ENCODE assay signal across 28 mouse cellular contexts in genomic region chr13:75461273-75461672, GRCm38 (mm10).
DNase-seq lines count a peak whose midpoint lies in the region; ATAC-seq and TF ChIP-seq lines count a peak whose summit lies in the region.
"Had no signal": no experiment of that assay in that cellular context is flagged by ENCODE, and none has a peak within 500 bp of the region (broad histone marks: within the 10 kb centered on the region; RNA-seq: fewer than 3 reads in every experiment).

No protein-coding gene starts in this region.

- intact Hi-C loops in heart, postnatal 36 days (cut with DNase I): no loop called here
- intact Hi-C loops in gastrocnemius, postnatal 36 days (cut with DNase I): no loop called here

- no peak for TF ChIP-seq POLR2A in myocyte (IDR thresholded peaks at IDR 0.05; ENCODE audit: insufficient read length, low read depth)

- no peak overlapping the region for H3K27ac ChIP-seq in heart, embryonic 11.5 days (ENCODE audit: low read depth, low read length)
- H3K27ac ChIP-seq in liver, embryonic 12.5 days: no peak overlapping the region
- no peak overlapping the region for H3K27ac ChIP-seq in liver, postnatal 0 days (ENCODE audit: low read depth)
- no peak overlapping the region for H3K27ac ChIP-seq in embryonic facial prominence, embryonic 14.5 days (replicated peaks; ENCODE audit: low read depth, low read length)
- H3K27ac ChIP-seq: embryonic facial prominence, embryonic 12.5 days; forebrain, embryonic 10.5 days; forebrain, embryonic 12.5 days had no signal

- no peak for TF ChIP-seq CTCF in liver, postnatal 0 days (IDR thresholded peaks at IDR 0.05; ENCODE audit: low read depth)

- WGBS in heart, embryonic 11.5 days (ENCODE audit: insufficient replicate concordance): 60% methylated on average over 2 of the region's 2 CpGs
- WGBS in liver, embryonic 12.5 days (ENCODE audit: insufficient replicate concordance): 48% methylated on average over 2 of the region's 2 CpGs
- 71% methylated on average over 2 of the region's 2 CpGs for WGBS in liver, postnatal 0 days (ENCODE audit: insufficient replicate concordance)
- WGBS in embryonic facial prominence, embryonic 14.5 days: 59% methylated on average over 2 of the region's 2 CpGs

- H3K27me3 ChIP-seq in heart, embryonic 11.5 days (ENCODE audit: control insufficient read depth, insufficient read depth, low read length): no peaks in the 10 kb centered on the region
- no peaks in the 10 kb centered on the region for H3K27me3 ChIP-seq in liver, embryonic 12.5 days (replicated peaks)
- no peaks in the 10 kb centered on the region for H3K27me3 ChIP-seq in liver, postnatal 0 days (ENCODE audit: insufficient read depth, low read length)
- no peaks in the 10 kb centered on the region for H3K27me3 ChIP-seq in embryonic facial prominence, embryonic 14.5 days (replicated peaks; ENCODE audit: control insufficient read depth, insufficient read depth, low read length)
- H3K27me3 ChIP-seq in myocyte (ENCODE audit: control insufficient read depth, insufficient read depth, insufficient read length): no peaks in the 10 kb centered on the region
- H3K27me3 ChIP-seq: CH12.LX; embryonic facial prominence, embryonic 12.5 days; forebrain, embryonic 12.5 days; Patski had no signal

- no peak overlapping the region for H3K4me2 ChIP-seq in heart, embryonic 11.5 days
- H3K4me2 ChIP-seq in liver, embryonic 12.5 days: no peak overlapping the region
- H3K4me2 ChIP-seq in liver, postnatal 0 days (ENCODE audit: low read depth, low read length): no peak overlapping the region
- no peak overlapping the region for H3K4me2 ChIP-seq in embryonic facial prominence, embryonic 14.5 days (ENCODE audit: low read depth, low read length)
- H3K4me2 ChIP-seq in myocyte (ENCODE audit: low read depth): peak overlapping the region; percentile 34
- H3K4me2 ChIP-seq: embryonic facial prominence, embryonic 12.5 days; forebrain, embryonic 12.5 days had no signal

- peak; percentile 68; the same call in 1 of the 2 replicates for ATAC-seq in heart, embryonic 11.5 days (replicated peaks; ENCODE audit: insufficient number of reproducible peaks, low FRiP score, low TSS enrichment)
- peak; percentile 70 for ATAC-seq in liver, embryonic 12.5 days
- ATAC-seq in liver, postnatal 0 days: no peak
- ATAC-seq in embryonic facial prominence, embryonic 14.5 days (ENCODE audit: low read depth): no peak
- ATAC-seq: CD4-positive, CD25-positive, alpha-beta regulatory T cell, adult 4 months; forebrain, embryonic 14.5 days; forebrain, embryonic 16.5 days; Patski had no signal

- no peak for TF ChIP-seq EP300 in liver, postnatal 0 days (IDR thresholded peaks at IDR 0.05; ENCODE audit: low read depth)

- no peaks in the 10 kb centered on the region for H3K36me3 ChIP-seq in heart, embryonic 11.5 days (ENCODE audit: control insufficient read depth, insufficient read depth, low read length)
- no peaks in the 10 kb centered on the region for H3K36me3 ChIP-seq in liver, embryonic 12.5 days
- no peaks in the 10 kb centered on the region for H3K36me3 ChIP-seq in liver, postnatal 0 days (replicated peaks; ENCODE audit: insufficient read depth, low read length)
- no peaks in the 10 kb centered on the region for H3K36me3 ChIP-seq in embryonic facial prominence, embryonic 14.5 days (ENCODE audit: control insufficient read depth, insufficient read depth, low read length)
- H3K36me3 ChIP-seq in myocyte (ENCODE audit: control insufficient read depth, insufficient read depth): no peaks in the 10 kb centered on the region
- H3K36me3 ChIP-seq: embryonic facial prominence, embryonic 12.5 days; forebrain, embryonic 10.5 days; forebrain, embryonic 12.5 days; G1E had no signal

- no peaks in the 10 kb centered on the region for H3K9me3 ChIP-seq in heart, embryonic 11.5 days (replicated peaks; ENCODE audit: control insufficient read depth, low read length)
- no peaks in the 10 kb centered on the region for H3K9me3 ChIP-seq in liver, embryonic 12.5 days (replicated peaks)
- no peaks in the 10 kb centered on the region for H3K9me3 ChIP-seq in liver, postnatal 0 days (ENCODE audit: low read length)
- no peaks in the 10 kb centered on the region for H3K9me3 ChIP-seq in embryonic facial prominence, embryonic 14.5 days (ENCODE audit: control insufficient read depth, low read length)
- H3K9me3 ChIP-seq: embryonic facial prominence, embryonic 12.5 days; forebrain, embryonic 10.5 days; forebrain, embryonic 12.5 days; G1E had no signal

- H3K79me2 ChIP-seq in myocyte (ENCODE audit: control insufficient read depth, insufficient read depth): no peaks in the 10 kb centered on the region

- H3K4me1 ChIP-seq in heart, embryonic 11.5 days (ENCODE audit: control insufficient read depth, insufficient read depth, low read length): no peaks in the 10 kb centered on the region
- peaks cover 7% of the 10 kb centered on the region; the same call in 1 of the 2 replicates for H3K4me1 ChIP-seq in liver, embryonic 12.5 days
- H3K4me1 ChIP-seq in liver, postnatal 0 days (ENCODE audit: insufficient read depth): no peaks in the 10 kb centered on the region
- no peaks in the 10 kb centered on the region for H3K4me1 ChIP-seq in embryonic facial prominence, embryonic 14.5 days (ENCODE audit: control insufficient read depth, insufficient read depth, low read length)
- H3K4me1 ChIP-seq: embryonic facial prominence, embryonic 12.5 days; forebrain, embryonic 12.5 days had no signal

- no peak for DNase-seq in heart, postnatal 36 days
- DNase-seq in liver, postnatal 0 days: no peak
- DNase-seq in embryonic facial prominence, embryonic 14.5 days (ENCODE audit: low spot score): peak; percentile 3
- no peak for DNase-seq in urinary bladder, postnatal 4 days (ENCODE audit: low spot score in 2 of 2)
- no peak for DNase-seq in gastrocnemius, postnatal 36 days
- DNase-seq: adrenal gland, adult 2 months; adrenal gland, postnatal 10 days; adrenal gland, postnatal 25 days; cerebellum, adult 11 months; cerebellum, adult 18-20 months; cerebellum, adult 8-10 months; cerebellum, adult 9-11 months; cerebellum, postnatal 14 days; cerebellum, postnatal 36 days; embryo, embryonic 11 days had no signal

- H3K4me3 ChIP-seq in heart, embryonic 11.5 days (ENCODE audit: low read depth, low read length): no peak overlapping the region
- H3K4me3 ChIP-seq in liver, embryonic 12.5 days: no peak overlapping the region
- H3K4me3 ChIP-seq in liver, postnatal 0 days (ENCODE audit: low read depth, low read length): no peak overlapping the region
- no peak overlapping the region for H3K4me3 ChIP-seq in embryonic facial prominence, embryonic 14.5 days (ENCODE audit: low read depth, low read length)
- no peak overlapping the region for H3K4me3 ChIP-seq in myocyte
- H3K4me3 ChIP-seq: embryonic facial prominence, embryonic 12.5 days; erythroblast, embryonic 14.5 days; forebrain, embryonic 10.5 days; forebrain, embryonic 12.5 days had no signal

- H3K9ac ChIP-seq in heart, embryonic 11.5 days (ENCODE audit: low read depth, low read length): no peak overlapping the region
- no peak overlapping the region for H3K9ac ChIP-seq in liver, embryonic 12.5 days
- H3K9ac ChIP-seq in liver, postnatal 0 days (replicated peaks): no peak overlapping the region
- H3K9ac ChIP-seq in embryonic facial prominence, embryonic 14.5 days (ENCODE audit: low read depth, low read length): no peak overlapping the region
- H3K9ac ChIP-seq: embryonic facial prominence, embryonic 12.5 days; forebrain, embryonic 12.5 days had no signal

- H3ac ChIP-seq in myocyte (ENCODE audit: control insufficient read depth, insufficient read length): no peak overlapping the region

TF ChIP-seq in myocyte, 11 proteins besides CTCF, POLR2A, EP300 and RAD21:
- TF ChIP-seq MAX (IDR thresholded peaks at IDR 0.05; ENCODE audit: low read depth) (no peak), CEBPB (IDR thresholded peaks at IDR 0.05; ENCODE audit: insufficient read depth, poor library complexity, severe bottlenecking) (no peak), USF1 (IDR thresholded peaks at IDR 0.05; ENCODE audit: low read depth) (no peak), POLR2AphosphoS2 (IDR thresholded peaks at IDR 0.05; ENCODE audit: insufficient read length, low read depth) (no peak), REST (IDR thresholded peaks at IDR 0.05; ENCODE audit: insufficient read depth, insufficient read length) (no peak), TCF3 (IDR thresholded peaks at IDR 0.05; ENCODE audit: insufficient read length, low read depth) (no peak), SRF (IDR thresholded peaks at IDR 0.05; ENCODE audit: control insufficient read depth, insufficient read length, low read depth) (no peak), TCF12 (IDR thresholded peaks at IDR 0.05; ENCODE audit: insufficient read depth, poor library complexity, severe bottlenecking) (no peak), MYOG (IDR thresholded peaks at IDR 0.05; ENCODE audit: control insufficient read depth in 1 of 3, insufficient read depth in 1 of 3, insufficient read length in 2 of 3, low read depth in 2 of 3) (no peak), E2F4 (IDR thresholded peaks at IDR 0.05; ENCODE audit: insufficient read depth) (no peak), MYOD1 (IDR thresholded peaks at IDR 0.05; ENCODE audit: control insufficient read depth in 1 of 3, insufficient read length in 2 of 3, low read depth in 2 of 3) (no peak)

Comparison
In these comparisons a context has a peak if more than half of its experiments do, and no peak if none do; other contexts are left out.
1. ATAC-seq: peak in heart, embryonic 11.5 days (single experiment) and liver, embryonic 12.5 days (single experiment); none in liver, postnatal 0 days (single experiment) and embryonic facial prominence, embryonic 14.5 days (single experiment).